Mouse (Mus musculus) stomach, postnatal 0 days (tissue): ENCODE results near the gene Chil1.

Source experiments
- CTCF ChIP-seq: IDR thresholded peaks from 2 replicates; pipeline ENCODE4 v1.5.1; 2016; ENCODE audit warnings: antibody characterized with exemption, low read depth, mild to moderate bottlenecking, moderate library complexity
- EP300 ChIP-seq: optimal IDR thresholded peaks from 2 replicates; pipeline ENCODE3; 2016; ENCODE audit warnings: antibody characterized with exemption

GRCm38 (mm10) chr1:134234455-134235390 lies 52.7 kb downstream of the Chil1 start:
- 0 out of 2 replicates have a peak, but pooled peaks have one; percentile 6 for TF ChIP-seq CTCF
- TF ChIP-seq EP300: no peak
